Mouse (Mus musculus) liver, postnatal 0 days (tissue): ENCODE measurements around the gene Crim1. TPM values are rescaled to one million over a fixed set of nuclear protein-coding genes. Genes with fewer than 3 reads are reported as not detected.
A peak's percentile ranks its signal among the peaks of the same experiment; 100 is the strongest.

ENCODE experiments used
- ATAC-seq: fragments of 200-750 bp; cut with Nextera tagmentation; 2 replicates; pipeline ENCODE4 v1.8.0; 2017; ENCODE audit warnings: mild to moderate bottlenecking, moderate library complexity
- DNase-seq: peaks from one replicate; pipeline ENCODE4 v3.0.0-alpha.2; 2016
- H3K27ac ChIP-seq: fragments of 300-500 bp; sonication (generic); 2 replicates; pipeline ENCODE4 v1.5.1; 2014; ENCODE audit warnings: antibody characterized with exemption, moderate library complexity, mild to moderate bottlenecking, low read depth
- H3K27me3 ChIP-seq: fragments of 300-500 bp; sonication (generic); 2 replicates; pipeline ENCODE4 v1.6.1; 2014; ENCODE audit warnings: low read length, control low read depth, mixed read lengths; ENCODE audit not compliant: insufficient read depth
- H3K36me3 ChIP-seq: fragments of 300-500 bp; sonication (generic); replicated peaks from 2 replicates; pipeline ENCODE4 v1.6.1; 2014; ENCODE audit warnings: mild to moderate bottlenecking, control low read depth, low read length, moderate library complexity, mixed read lengths; ENCODE audit not compliant: insufficient read depth
- H3K4me1 ChIP-seq: fragments of 300-500 bp; sonication (generic); 2 replicates; pipeline ENCODE4 v1.6.1; 2014; ENCODE audit warnings: antibody characterized with exemption, mild to moderate bottlenecking, control low read depth; ENCODE audit not compliant: insufficient read depth
- H3K4me2 ChIP-seq: fragments of 300-500 bp; sonication (generic); 2 replicates; pipeline ENCODE4 v1.6.1; 2014; ENCODE audit warnings: low read depth, mild to moderate bottlenecking, low read length, moderate library complexity, mixed read lengths
- H3K4me3 ChIP-seq: fragments of 300-500 bp; sonication (generic); 2 replicates; pipeline ENCODE4 v1.5.1; 2014; ENCODE audit warnings: low read depth, low read length
- H3K9ac ChIP-seq: fragments of 300-500 bp; sonication (generic); replicated peaks from 2 replicates; pipeline ENCODE4 v1.6.1; 2014; ENCODE audit warnings: mild to moderate bottlenecking, moderate library complexity
- H3K9me3 ChIP-seq: fragments of 300-500 bp; sonication (generic); 2 replicates; pipeline ENCODE4 v1.6.1; 2016; ENCODE audit warnings: mild to moderate bottlenecking, control low read depth, low read length, mixed read lengths
- CTCF ChIP-seq: sonication (generic); IDR thresholded peaks from 2 replicates; pipeline ENCODE4 v1.5.1; 2016; ENCODE audit warnings: antibody characterized with exemption, low read depth
- EP300 ChIP-seq: IDR thresholded peaks from 2 replicates; pipeline ENCODE4 v1.6.1; 2016; ENCODE audit warnings: antibody characterized with exemption, low read depth, mild to moderate bottlenecking
- WGBS: fragments of 180-500 bp; shearing (Covaris S2); extraction: QIAGEN DNeasy Blood & Tissue Kit; methylation state at CpG from one replicate; pipeline ENCODE4 v1.1.7; 2014; ENCODE audit not compliant: insufficient replicate concordance; 5-methylcytosine and 5-hydroxymethylcytosine counted together
- polyA plus RNA-seq: library from polyadenylated mRNA; unstranded; fragments of >200 nt; fragmentation: Nextera tagmentation; extraction: Ambion mirVana; gene quantifications from 2 replicates; pipeline ENCODE4 v1.2.1, GENCODE M21; 2015

Gene Crim1
- polyA plus RNA-seq, 1 experiment from 2014 or later: 0.86 TPM

DNA sequence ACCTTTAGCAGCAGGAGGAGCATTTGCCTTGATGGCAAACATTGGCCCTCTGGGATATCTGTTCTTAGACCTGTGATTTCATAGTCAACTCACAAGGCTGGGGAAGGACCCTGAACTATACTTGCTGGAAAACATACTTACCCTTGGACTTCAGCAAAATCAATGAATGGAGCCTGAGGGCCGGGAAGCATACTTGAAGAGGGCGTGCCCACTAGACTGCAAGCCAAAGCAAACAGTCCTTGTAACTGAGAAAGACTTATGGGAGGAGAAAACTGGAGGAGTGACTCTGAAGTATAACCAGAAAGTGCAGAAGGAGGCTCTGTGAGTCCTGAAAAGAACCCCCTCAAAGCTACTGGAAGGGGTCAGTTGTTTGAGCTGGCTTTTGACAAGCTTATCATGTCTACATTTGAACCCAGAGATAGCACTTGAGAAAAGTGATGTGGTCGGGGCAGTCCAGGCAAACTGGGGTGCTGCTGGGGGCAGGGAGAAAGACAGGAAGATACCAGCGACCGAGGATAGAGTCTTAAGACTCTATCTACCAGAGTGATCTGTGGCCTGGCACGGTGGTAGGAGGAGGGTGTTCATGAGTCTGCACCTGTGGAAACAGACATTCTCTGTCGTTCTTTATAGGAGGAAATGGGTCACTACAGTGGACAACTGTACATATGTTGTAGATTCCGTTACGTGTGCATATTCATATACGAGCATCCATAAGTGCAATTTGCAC, 18.6 kb downstream of the Crim1 start:
- H3K4me2 ChIP-seq: no peak overlapping the region
- ATAC-seq: no peak
- TF ChIP-seq CTCF (no peak), EP300 (no peak)
- H3K27me3 ChIP-seq: no peaks in the 10 kb centered on the region
- H3K9me3 ChIP-seq: no peaks in the 10 kb centered on the region
- H3K9ac ChIP-seq: no peak overlapping the region
- 62% methylated on average over 10 of the region's 10 CpGs for WGBS
- peaks cover 7% of the 10 kb centered on the region for H3K4me1 ChIP-seq
- DNase-seq: no peak
- no peak overlapping the region for H3K27ac ChIP-seq
- no peak overlapping the region for H3K4me3 ChIP-seq
- no peaks in the 10 kb centered on the region for H3K36me3 ChIP-seq

DNA sequence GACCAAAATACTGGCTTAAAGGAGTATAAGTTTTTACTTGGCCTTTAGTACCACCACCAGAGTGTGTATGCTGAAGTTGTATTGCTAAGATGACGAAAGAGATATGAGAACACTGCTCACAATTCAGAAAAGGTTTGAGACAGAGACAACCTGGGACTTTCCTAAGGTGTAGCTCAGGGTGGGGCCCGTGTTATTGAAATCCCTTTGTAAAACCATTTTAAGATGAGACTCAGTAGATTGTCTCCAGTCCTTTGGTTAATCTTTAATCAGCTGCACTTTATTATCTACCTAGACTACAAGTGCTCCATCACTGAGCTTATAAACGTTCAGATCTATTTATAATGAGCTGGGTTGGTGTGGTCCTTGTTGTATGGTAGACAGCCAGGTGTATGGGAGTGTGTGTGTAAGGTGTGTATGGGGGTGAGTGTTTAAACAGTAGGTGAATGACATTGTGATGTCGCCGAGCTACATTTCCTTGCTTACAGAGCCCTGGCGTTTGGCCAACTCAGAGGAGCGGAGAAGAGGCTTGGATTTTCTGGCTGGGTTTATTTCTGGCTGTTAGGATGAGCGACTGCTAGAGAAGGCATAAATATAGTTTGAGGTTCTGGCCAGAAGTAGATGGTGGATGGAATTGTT, 21.1 kb downstream of the Crim1 start:
- Histone ChIP-seq H3K4me3 (no peak overlapping the region), H3K9ac (no peak overlapping the region; the same call in 1 of the 2 replicates), H3K4me1 (peaks cover 7% of the 10 kb centered on the region), H3K36me3 (no peaks in the 10 kb centered on the region), H3K9me3 (no peaks in the 10 kb centered on the region), H3K27me3 (no peaks in the 10 kb centered on the region), H3K4me2 (peak overlapping the region; percentile 36), H3K27ac (no peak overlapping the region)
- no peak for DNase-seq
- 58% methylated on average over 8 of the region's 8 CpGs for WGBS
- TF ChIP-seq CTCF: no peak
- no peak for TF ChIP-seq EP300
- no peak for ATAC-seq

DNA sequence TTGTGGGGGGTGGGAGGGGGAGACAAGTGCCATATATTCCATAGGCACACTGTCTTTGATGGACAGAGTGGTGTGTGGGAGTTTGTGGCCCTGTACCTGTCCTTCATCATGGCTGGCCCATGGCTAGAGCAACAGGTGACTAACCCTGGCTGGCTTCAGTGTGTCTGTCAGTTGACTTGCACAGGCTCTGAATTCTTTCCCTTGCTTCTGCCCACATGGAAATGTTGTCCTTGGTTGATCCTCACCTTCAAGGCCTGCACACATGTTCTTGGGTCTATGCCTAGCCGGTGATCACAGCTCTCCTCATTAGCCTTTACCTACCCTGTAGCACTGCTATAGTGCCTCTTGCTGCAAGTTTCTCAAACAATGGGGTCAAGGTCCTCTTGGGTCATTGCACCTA, 21.8 kb downstream of the Crim1 start:
- no peak overlapping the region for H3K4me3 ChIP-seq
- DNase-seq (no peak), ATAC-seq (no peak)
- peaks cover 7% of the 10 kb centered on the region for H3K4me1 ChIP-seq
- H3K9me3 ChIP-seq: no peaks in the 10 kb centered on the region
- TF ChIP-seq EP300 (no peak), CTCF (no peak)
- no peak overlapping the region for H3K9ac ChIP-seq
- no peaks in the 10 kb centered on the region for H3K27me3 ChIP-seq
- H3K27ac ChIP-seq: no peak overlapping the region
- no peak overlapping the region for H3K4me2 ChIP-seq
- no peaks in the 10 kb centered on the region for H3K36me3 ChIP-seq
- 67% methylated on average over 1 of the region's 1 CpGs for WGBS

DNA sequence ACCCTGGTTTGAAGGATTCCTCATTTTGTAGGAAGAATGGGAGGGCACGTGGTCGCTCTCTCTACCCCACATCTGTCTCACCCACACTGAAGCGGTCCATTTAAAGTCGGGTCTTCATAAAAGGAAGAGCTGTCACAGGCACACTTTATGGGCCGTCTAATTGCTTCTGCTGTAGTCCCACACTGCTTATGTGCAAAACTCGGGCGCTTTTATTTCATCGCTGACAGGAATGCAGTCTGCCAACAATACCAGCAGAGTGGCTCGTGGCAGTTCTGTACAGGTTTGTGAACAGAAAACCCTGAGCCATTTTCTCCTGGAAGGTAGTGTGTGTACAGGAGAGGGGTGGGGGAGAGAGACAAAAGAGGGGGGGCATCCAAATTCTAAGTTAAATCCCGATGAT, 23.9 kb downstream of the Crim1 start:
- Histone ChIP-seq H3K9me3 (no peaks in the 10 kb centered on the region), H3K36me3 (no peaks in the 10 kb centered on the region), H3K4me3 (no peak overlapping the region), H3K4me2 (no peak overlapping the region), H3K9ac (no peak overlapping the region), H3K27me3 (no peaks in the 10 kb centered on the region), H3K4me1 (peaks cover 4% of the 10 kb centered on the region), H3K27ac (no peak overlapping the region)
- no peak for ATAC-seq
- TF ChIP-seq CTCF: no peak
- TF ChIP-seq EP300: no peak
- 71% methylated on average over 10 of the region's 10 CpGs for WGBS
- no peak for DNase-seq

DNA sequence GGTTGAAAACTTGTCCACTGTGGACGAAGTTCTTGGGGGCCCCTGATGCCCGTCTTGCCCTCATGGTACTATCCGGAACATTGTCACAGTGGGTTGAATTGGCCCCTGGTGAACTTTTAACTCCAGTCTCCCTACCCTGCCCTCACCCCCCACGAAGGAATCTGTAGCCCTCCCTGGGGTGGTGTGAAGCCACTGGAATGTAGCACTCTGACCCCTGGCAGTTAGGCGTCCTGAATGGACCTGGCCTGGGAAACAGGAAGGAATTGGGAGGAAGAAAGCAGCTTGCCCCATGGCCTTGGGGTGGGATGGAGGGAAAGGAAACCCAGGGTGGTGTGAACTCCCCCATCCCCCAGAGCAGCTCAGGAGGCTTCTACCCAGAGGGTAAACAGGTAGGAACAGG, 25.5 kb downstream of the Crim1 start:
- peaks cover 4% of the 10 kb centered on the region for H3K4me1 ChIP-seq
- no peak for TF ChIP-seq EP300
- no peak for TF ChIP-seq CTCF
- no peak overlapping the region for H3K4me2 ChIP-seq
- H3K9me3 ChIP-seq: no peaks in the 10 kb centered on the region
- no peak overlapping the region for H3K9ac ChIP-seq
- ATAC-seq (no peak), DNase-seq (no peak)
- 69% methylated on average over 5 of the region's 5 CpGs for WGBS
- no peak overlapping the region for H3K4me3 ChIP-seq
- no peak overlapping the region for H3K27ac ChIP-seq
- H3K27me3 ChIP-seq: no peaks in the 10 kb centered on the region
- H3K36me3 ChIP-seq: no peaks in the 10 kb centered on the region

DNA sequence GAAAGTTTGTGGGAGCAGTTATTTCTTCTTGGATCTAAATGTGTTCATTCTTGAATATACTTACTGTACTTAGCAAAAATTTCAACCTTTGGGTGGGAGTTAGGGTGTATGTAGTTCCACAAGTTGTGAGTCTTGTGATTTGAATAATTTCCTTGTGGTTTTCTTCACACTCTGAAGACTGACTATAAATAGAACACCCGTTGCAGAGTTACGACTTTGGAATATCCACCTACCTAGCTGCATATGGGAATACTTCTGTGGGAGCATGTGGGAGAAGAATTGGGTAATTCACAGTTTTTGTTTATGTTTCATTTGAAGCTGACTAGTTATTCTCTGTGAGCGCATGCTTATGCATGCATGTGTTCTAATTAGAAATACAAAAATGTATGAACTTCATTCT, 27.2 kb downstream of the Crim1 start:
- ATAC-seq (no peak), DNase-seq (no peak)
- no peak overlapping the region for H3K4me3 ChIP-seq
- TF ChIP-seq EP300 (no peak), CTCF (no peak)
- H3K4me2 ChIP-seq: no peak overlapping the region
- no peak overlapping the region for H3K9ac ChIP-seq
- no peaks in the 10 kb centered on the region for H3K4me1 ChIP-seq
- H3K36me3 ChIP-seq: no peaks in the 10 kb centered on the region
- no peaks in the 10 kb centered on the region for H3K9me3 ChIP-seq
- H3K27me3 ChIP-seq: no peaks in the 10 kb centered on the region
- no peak overlapping the region for H3K27ac ChIP-seq
- 52% methylated on average over 3 of the region's 3 CpGs for WGBS
